Mouse (Mus musculus): ENCODE results near the gene Acot7. TPM values are rescaled to one million over a fixed set of nuclear protein-coding genes. Genes with fewer than 3 reads are reported as not detected.
A peak's percentile ranks its signal among the peaks of the same experiment; 100 is the strongest.

Gene Acot7
- polyA plus RNA-seq, 1 experiment from 2014 or later = 53.1 TPM

DNA sequence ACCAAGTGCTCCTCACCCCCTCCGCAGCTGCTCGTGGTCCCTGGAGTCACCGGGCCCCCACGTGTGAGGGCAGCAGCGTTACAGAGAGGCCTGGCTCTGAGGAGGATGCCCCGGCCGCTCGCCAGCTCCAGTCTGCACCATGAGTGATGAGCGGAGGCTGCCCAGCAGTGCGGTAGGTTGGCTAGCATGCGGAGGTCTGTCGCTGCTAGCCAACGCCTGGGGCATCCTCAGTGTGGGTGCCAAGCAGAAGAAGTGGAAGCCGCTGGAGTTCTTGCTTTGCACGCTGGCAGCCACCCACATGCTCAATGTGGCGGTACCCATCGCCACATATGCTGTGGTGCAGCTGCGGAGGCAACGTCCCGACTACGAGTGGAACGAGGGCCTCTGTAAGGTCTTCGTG is 101.1 kb downstream of the Acot7 start:
- WGBS (ENCODE audit: insufficient replicate concordance) = 85% methylated on average over 23 of the region's 23 CpGs
- Histone ChIP-seq H3K9me3 (replicated peaks; ENCODE audit: control insufficient read depth, low read length) (no peaks in the 10 kb centered on the region), H3K27me3 (ENCODE audit: control insufficient read depth, insufficient read depth, low read length) (peaks cover 60% of the 10 kb centered on the region), H3K4me1 (ENCODE audit: control insufficient read depth, insufficient read depth, low read length) (peaks cover 19% of the 10 kb centered on the region), H3K9ac (ENCODE audit: low read depth, low read length) (no peak overlapping the region), H3K27ac (ENCODE audit: low read depth, low read length) (no peak overlapping the region), H3K4me3 (ENCODE audit: low read depth, low read length) (no peak overlapping the region), H3K4me2 (no peak overlapping the region), H3K36me3 (ENCODE audit: control insufficient read depth, insufficient read depth, low read length) (no peaks in the 10 kb centered on the region)
- no peak for ATAC-seq (replicated peaks; ENCODE audit: insufficient number of reproducible peaks, low FRiP score, low TSS enrichment)

DNA sequence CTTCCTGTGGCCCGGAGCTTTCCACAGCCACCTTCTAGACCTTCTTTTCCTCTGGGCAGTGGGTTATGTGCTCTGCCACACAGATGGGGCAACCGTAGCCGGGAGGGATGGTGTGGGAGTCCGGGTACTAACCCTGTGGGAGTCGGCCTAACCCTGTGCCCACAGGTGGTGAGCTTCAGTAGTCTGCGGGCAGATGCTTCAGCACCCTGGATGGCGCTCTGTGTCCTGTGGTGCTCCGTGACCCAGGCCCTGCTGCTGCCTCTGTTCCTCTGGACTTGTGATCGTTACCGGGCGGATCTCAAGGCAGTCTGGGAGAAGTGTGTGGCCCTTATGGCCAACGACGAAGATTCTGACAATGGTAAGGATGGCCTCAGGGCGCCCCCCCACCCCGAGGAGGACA is 103.7 kb downstream of the Acot7 start:
- WGBS (ENCODE audit: insufficient replicate concordance) = 42% methylated on average over 15 of the region's 15 CpGs
- Histone ChIP-seq H3K36me3 (ENCODE audit: control insufficient read depth, insufficient read depth, low read length) (no peaks in the 10 kb centered on the region), H3K4me1 (ENCODE audit: control insufficient read depth, insufficient read depth, low read length) (peaks cover 8% of the 10 kb centered on the region), H3K4me2 (no peak overlapping the region), H3K9ac (ENCODE audit: low read depth, low read length) (no peak overlapping the region), H3K4me3 (ENCODE audit: low read depth, low read length) (no peak overlapping the region), H3K27me3 (ENCODE audit: control insufficient read depth, insufficient read depth, low read length) (peaks cover 73% of the 10 kb centered on the region), H3K9me3 (replicated peaks; ENCODE audit: control insufficient read depth, low read length) (no peaks in the 10 kb centered on the region), H3K27ac (ENCODE audit: low read depth, low read length) (no peak overlapping the region)
- no peak for ATAC-seq (replicated peaks; ENCODE audit: insufficient number of reproducible peaks, low FRiP score, low TSS enrichment)

DNA sequence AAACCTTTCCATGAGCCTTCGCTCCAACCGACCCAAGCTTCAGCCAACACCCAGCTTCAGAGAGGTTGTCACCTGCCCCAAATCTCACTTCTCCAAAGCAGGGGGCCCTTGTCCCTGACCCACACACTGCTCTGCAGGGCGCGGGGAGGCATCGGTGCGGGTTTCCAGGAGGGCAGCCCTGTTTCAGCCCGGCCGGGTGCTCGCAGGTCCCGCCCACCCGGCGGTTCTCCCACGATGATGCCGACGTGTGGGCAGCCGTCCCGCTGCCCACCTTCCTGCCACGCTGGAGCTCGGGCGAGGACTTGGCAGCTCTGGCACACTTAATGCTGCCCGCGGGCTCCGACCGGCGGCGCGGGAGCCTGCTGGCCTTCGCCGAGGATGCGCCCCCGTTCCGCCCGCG is 104.8 kb downstream of the Acot7 start:
- H3K4me2 ChIP-seq = peak overlapping the region; percentile 62
- H3K4me1 ChIP-seq (ENCODE audit: control insufficient read depth, insufficient read depth, low read length) = peaks cover 8% of the 10 kb centered on the region
- peak overlapping the region; percentile 26; the same call in 1 of the 2 replicates for H3K4me3 ChIP-seq (ENCODE audit: low read depth, low read length)
- H3K27me3 ChIP-seq (ENCODE audit: control insufficient read depth, insufficient read depth, low read length) = peaks cover 82% of the 10 kb centered on the region
- no peaks in the 10 kb centered on the region for H3K9me3 ChIP-seq (replicated peaks; ENCODE audit: control insufficient read depth, low read length)
- WGBS (ENCODE audit: insufficient replicate concordance) = 21% methylated on average over 32 of the region's 34 CpGs
- no peak overlapping the region for H3K27ac ChIP-seq (ENCODE audit: low read depth, low read length)
- no peak overlapping the region for H3K9ac ChIP-seq (ENCODE audit: low read depth, low read length)
- no peaks in the 10 kb centered on the region for H3K36me3 ChIP-seq (ENCODE audit: control insufficient read depth, insufficient read depth, low read length)
- no peak for ATAC-seq (replicated peaks; ENCODE audit: insufficient number of reproducible peaks, low FRiP score, low TSS enrichment)

DNA sequence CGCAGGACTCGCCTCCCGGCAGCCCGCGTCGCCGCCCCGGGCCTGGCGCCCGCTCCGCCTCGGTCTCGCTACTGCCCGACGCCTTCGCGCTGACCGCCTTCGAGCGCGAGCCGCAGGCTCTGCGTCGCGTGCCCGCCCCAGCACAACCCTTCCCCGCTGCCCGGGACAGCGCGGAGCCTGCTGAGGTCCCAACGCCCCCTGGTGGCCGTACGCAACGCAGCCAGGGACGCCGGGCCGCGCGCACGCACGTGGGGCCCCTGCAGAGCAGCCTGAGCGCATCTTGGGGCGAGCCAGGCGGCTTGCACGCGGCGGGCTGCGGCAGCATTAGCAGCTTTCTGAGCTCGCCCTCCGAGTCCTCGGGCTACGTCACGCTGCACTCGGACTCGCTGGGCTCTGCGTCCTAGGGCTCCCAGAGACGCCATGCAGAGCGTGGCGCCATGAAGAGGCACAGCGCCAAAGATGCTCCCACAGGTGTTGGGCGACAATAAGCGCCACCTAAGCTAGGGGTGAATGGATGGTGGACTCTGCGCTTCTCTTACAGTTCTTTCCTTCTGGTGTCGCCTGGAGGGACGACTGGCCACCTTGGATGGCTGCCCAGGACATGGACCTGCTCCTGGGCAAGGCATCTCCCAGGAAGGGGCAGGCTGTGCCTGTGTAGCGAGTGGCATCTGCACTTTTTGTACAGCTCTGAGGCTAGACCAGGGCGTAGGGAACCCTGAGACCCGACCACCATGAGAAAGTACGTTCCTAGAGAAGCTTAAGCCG is 105.4 kb downstream of the Acot7 start:
- no peak overlapping the region for H3K27ac ChIP-seq (ENCODE audit: low read depth, low read length)
- peak overlapping the region; percentile 62 for H3K4me2 ChIP-seq
- ATAC-seq (replicated peaks; ENCODE audit: insufficient number of reproducible peaks, low FRiP score, low TSS enrichment) = peak; percentile 55; the same call in 1 of the 2 replicates
- H3K4me1 ChIP-seq (ENCODE audit: control insufficient read depth, insufficient read depth, low read length) = peaks cover 8% of the 10 kb centered on the region
- 4% methylated on average over 70 of the region's 70 CpGs for WGBS (ENCODE audit: insufficient replicate concordance)
- no peak overlapping the region for H3K9ac ChIP-seq (ENCODE audit: low read depth, low read length)
- H3K36me3 ChIP-seq (ENCODE audit: control insufficient read depth, insufficient read depth, low read length) = no peaks in the 10 kb centered on the region
- H3K4me3 ChIP-seq (ENCODE audit: low read depth, low read length) = peak overlapping the region; percentile 26; the same call in 1 of the 2 replicates
- no peaks in the 10 kb centered on the region for H3K9me3 ChIP-seq (replicated peaks; ENCODE audit: control insufficient read depth, low read length)
- peaks cover 89% of the 10 kb centered on the region for H3K27me3 ChIP-seq (ENCODE audit: control insufficient read depth, insufficient read depth, low read length)

DNA sequence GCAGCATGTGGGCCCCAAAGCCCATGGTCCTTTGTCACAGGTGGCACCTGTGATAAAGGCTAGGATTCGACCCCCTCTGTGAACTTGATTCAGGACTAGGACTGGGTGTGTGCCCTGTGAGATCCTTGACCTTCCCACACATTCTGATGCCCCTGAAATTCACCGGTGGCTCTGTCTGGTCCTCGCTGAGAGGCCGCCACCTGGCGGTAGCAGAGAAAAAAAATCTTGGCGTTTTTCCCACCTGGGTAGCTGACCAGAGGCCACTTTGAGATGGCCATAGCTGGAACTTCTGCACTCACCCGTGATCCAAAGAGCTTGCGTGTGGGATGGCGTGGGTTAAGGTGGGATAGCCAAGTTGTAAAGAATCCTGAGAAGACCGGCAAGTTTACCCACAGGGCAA is 107.6 kb downstream of the Acot7 start:
- Histone ChIP-seq H3K36me3 (ENCODE audit: control insufficient read depth, insufficient read depth, low read length) (no peaks in the 10 kb centered on the region), H3K4me2 (no peak overlapping the region), H3K27ac (ENCODE audit: low read depth, low read length) (no peak overlapping the region), H3K9ac (ENCODE audit: low read depth, low read length) (no peak overlapping the region), H3K4me1 (ENCODE audit: control insufficient read depth, insufficient read depth, low read length) (peaks cover 11% of the 10 kb centered on the region), H3K27me3 (ENCODE audit: control insufficient read depth, insufficient read depth, low read length) (peaks cover 91% of the 10 kb centered on the region), H3K9me3 (replicated peaks; ENCODE audit: control insufficient read depth, low read length) (no peaks in the 10 kb centered on the region), H3K4me3 (ENCODE audit: low read depth, low read length) (no peak overlapping the region)
- ATAC-seq (replicated peaks; ENCODE audit: insufficient number of reproducible peaks, low FRiP score, low TSS enrichment) = no peak
- 0% methylated on average over 10 of the region's 10 CpGs for WGBS (ENCODE audit: insufficient replicate concordance)

DNA sequence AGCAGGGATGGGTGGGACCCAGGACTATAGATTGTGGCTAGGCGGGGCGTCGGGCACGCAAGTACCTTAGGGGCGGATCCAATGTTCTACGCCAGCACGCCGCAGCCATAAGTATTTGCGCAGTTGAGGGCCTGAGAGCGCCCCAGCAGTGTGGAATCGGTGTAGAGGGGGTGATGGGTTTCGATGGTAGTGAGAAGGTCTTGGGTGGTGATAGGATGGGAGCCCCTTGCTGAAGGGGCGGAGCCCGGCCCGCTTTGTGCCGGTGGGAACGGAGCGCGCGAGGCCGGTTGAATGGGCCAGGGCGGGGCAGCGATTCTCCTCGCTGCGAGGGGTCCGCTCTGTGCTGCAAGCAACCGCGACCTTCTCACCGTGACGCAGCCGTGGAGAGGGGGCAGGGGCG is 108.2 kb downstream of the Acot7 start:
- Histone ChIP-seq H3K9ac (ENCODE audit: low read depth, low read length) (no peak overlapping the region), H3K27me3 (ENCODE audit: control insufficient read depth, insufficient read depth, low read length) (peaks cover 91% of the 10 kb centered on the region), H3K27ac (ENCODE audit: low read depth, low read length) (no peak overlapping the region), H3K4me3 (ENCODE audit: low read depth, low read length) (no peak overlapping the region), H3K4me2 (no peak overlapping the region), H3K9me3 (replicated peaks; ENCODE audit: control insufficient read depth, low read length) (no peaks in the 10 kb centered on the region), H3K36me3 (ENCODE audit: control insufficient read depth, insufficient read depth, low read length) (no peaks in the 10 kb centered on the region), H3K4me1 (ENCODE audit: control insufficient read depth, insufficient read depth, low read length) (peaks cover 11% of the 10 kb centered on the region)
- WGBS (ENCODE audit: insufficient replicate concordance) = 4% methylated on average over 32 of the region's 32 CpGs
- ATAC-seq (replicated peaks; ENCODE audit: insufficient number of reproducible peaks, low FRiP score, low TSS enrichment) = no peak; the same call in 1 of the 2 replicates

DNA sequence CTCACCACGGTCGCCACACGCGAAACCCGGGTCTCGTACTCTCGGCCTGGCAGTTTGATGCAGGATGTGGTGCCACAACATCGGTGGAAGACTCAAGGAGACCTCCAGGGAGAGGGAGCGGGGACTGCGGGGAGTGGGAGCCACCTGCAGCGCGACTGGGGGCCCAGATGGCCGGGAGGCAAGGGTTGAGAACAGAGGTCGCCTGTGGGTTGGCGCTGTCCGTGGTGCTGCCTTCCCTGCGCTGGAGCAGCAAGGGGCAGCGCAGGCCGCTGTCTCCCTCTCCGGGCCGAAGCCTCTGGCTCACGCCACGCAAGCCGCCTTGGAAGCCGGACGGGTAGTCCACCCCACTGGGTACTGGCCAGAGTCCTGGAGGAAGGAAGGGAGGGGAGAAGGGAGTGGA is 109.0 kb downstream of the Acot7 start:
- peaks cover 91% of the 10 kb centered on the region for H3K27me3 ChIP-seq (ENCODE audit: control insufficient read depth, insufficient read depth, low read length)
- WGBS (ENCODE audit: insufficient replicate concordance) = 6% methylated on average over 26 of the region's 26 CpGs
- H3K36me3 ChIP-seq (ENCODE audit: control insufficient read depth, insufficient read depth, low read length) = no peaks in the 10 kb centered on the region
- no peaks in the 10 kb centered on the region for H3K9me3 ChIP-seq (replicated peaks; ENCODE audit: control insufficient read depth, low read length)
- no peak for ATAC-seq (replicated peaks; ENCODE audit: insufficient number of reproducible peaks, low FRiP score, low TSS enrichment)
- no peak overlapping the region for H3K27ac ChIP-seq (ENCODE audit: low read depth, low read length)
- peaks cover 11% of the 10 kb centered on the region for H3K4me1 ChIP-seq (ENCODE audit: control insufficient read depth, insufficient read depth, low read length)
- no peak overlapping the region for H3K4me3 ChIP-seq (ENCODE audit: low read depth, low read length)
- H3K4me2 ChIP-seq = no peak overlapping the region
- no peak overlapping the region for H3K9ac ChIP-seq (ENCODE audit: low read depth, low read length)

DNA sequence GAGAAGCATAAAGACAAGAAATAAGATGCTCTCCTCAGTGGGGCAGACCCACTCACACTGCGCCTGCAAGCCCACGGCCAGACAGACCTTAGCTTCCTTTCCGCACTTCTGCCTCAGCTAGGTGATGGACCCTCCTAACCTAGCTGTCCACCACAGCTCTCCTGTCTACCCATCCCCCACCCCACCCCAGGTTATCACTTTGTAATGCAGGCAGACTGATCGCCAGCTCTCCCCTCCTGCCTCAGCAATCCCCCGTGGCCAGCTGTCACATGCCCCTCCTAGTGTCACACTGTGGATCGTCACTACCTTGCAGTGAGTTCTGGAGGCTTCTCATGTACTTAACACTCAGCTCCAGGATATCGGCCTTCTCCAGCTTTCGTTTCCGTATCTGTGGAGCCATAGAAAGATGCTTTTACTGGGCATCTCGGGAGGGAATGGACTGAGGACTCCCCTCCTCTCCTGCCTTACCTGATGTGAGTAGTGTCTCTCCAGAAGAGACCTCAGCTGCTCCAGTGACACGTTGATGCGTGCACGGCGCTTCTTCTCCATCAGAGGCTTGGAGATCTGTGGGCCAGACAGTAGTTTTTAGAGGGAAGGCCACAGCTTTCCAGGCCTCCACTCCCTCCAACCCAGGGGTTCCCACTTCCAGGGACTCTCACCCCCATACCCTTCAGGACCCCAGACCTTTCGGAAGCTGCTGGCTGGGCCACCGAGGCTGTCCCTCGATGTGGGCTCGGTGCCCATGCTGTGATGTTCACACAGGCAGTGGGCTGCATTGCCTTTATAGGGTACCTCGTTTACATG is 109.6 kb downstream of the Acot7 start:
- Histone ChIP-seq H3K4me2 (no peak overlapping the region), H3K27ac (ENCODE audit: low read depth, low read length) (no peak overlapping the region), H3K4me1 (ENCODE audit: control insufficient read depth, insufficient read depth, low read length) (peaks cover 11% of the 10 kb centered on the region), H3K36me3 (ENCODE audit: control insufficient read depth, insufficient read depth, low read length) (no peaks in the 10 kb centered on the region), H3K27me3 (ENCODE audit: control insufficient read depth, insufficient read depth, low read length) (peaks cover 91% of the 10 kb centered on the region), H3K9ac (ENCODE audit: low read depth, low read length) (no peak overlapping the region), H3K9me3 (replicated peaks; ENCODE audit: control insufficient read depth, low read length) (no peaks in the 10 kb centered on the region), H3K4me3 (ENCODE audit: low read depth, low read length) (no peak overlapping the region)
- no peak for ATAC-seq (replicated peaks; ENCODE audit: insufficient number of reproducible peaks, low FRiP score, low TSS enrichment)
- WGBS (ENCODE audit: insufficient replicate concordance) = 20% methylated on average over 19 of the region's 19 CpGs

Measured in heart, embryonic 11.5 days (tissue).